Comparison of ENCODE assay signal across 22 mouse cellular contexts in the genomic region with DNA sequence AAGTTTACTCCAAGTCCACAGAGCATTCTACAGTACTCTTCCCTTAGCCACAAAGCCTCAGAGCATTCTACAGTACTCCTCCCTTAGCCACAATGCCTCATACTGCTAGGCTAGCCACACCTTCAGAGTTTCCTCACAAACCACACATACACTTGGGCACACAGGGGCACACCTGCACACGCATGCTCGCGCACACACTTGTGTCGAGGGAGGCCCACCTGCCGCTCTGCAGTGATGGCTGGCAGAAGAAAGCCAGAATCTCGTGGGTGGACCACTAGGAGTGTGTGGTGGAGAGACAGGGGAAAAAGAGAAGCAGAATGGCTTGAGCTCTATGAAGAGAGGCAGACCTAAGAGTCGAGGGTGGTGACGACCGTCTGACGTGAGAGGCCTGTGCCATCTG.
DNase-seq lines count a peak whose midpoint lies in the region; ATAC-seq and TF ChIP-seq lines count a peak whose summit lies in the region.
"Had no signal": no experiment of that assay in that cellular context is flagged by ENCODE, and none has a peak within 500 bp of the region (broad histone marks: within the 10 kb centered on the region; RNA-seq: fewer than 3 reads in every experiment).

No protein-coding gene starts in this region.

- TF ChIP-seq POLR2A in thymus, adult 2 months (IDR thresholded peaks at IDR 0.05; ENCODE audit: control insufficient read depth, extremely low read depth, insufficient read depth, low read length, poor library complexity): no peak

- H3K27me3 ChIP-seq in midbrain, embryonic 13.5 days: peaks cover 39% of the 10 kb centered on the region
- H3K27me3 ChIP-seq in midbrain, embryonic 16.5 days (ENCODE audit: control insufficient read depth, insufficient read depth, low read depth, low read length): no peaks in the 10 kb centered on the region; the same call in 1 of the 2 replicates
- H3K27me3 ChIP-seq in limb, embryonic 10.5 days (ENCODE audit: low read depth, poor library complexity, severe bottlenecking): no peaks in the 10 kb centered on the region
- no peaks in the 10 kb centered on the region for H3K27me3 ChIP-seq in thymus, adult 2 months (ENCODE audit: control insufficient read depth, insufficient read depth, low read length)
- H3K27me3 ChIP-seq: heart, embryonic 12.5 days; hindbrain, embryonic 13.5 days; limb, embryonic 12.5 days; liver, embryonic 12.5 days had no signal

- no peak overlapping the region for H3K4me2 ChIP-seq in midbrain, embryonic 13.5 days (replicated peaks)
- no peak overlapping the region for H3K4me2 ChIP-seq in midbrain, embryonic 16.5 days (ENCODE audit: low read length)
- H3K4me2 ChIP-seq: forebrain, embryonic 13.5 days; heart, embryonic 12.5 days; hindbrain, embryonic 13.5 days; limb, embryonic 12.5 days; liver, embryonic 12.5 days had no signal

- no peaks in the 10 kb centered on the region for H3K9me3 ChIP-seq in midbrain, embryonic 13.5 days
- no peaks in the 10 kb centered on the region for H3K9me3 ChIP-seq in midbrain, embryonic 16.5 days (replicated peaks; ENCODE audit: control insufficient read depth, low read length, poor library complexity, severe bottlenecking)
- no peaks in the 10 kb centered on the region for H3K9me3 ChIP-seq in limb, embryonic 10.5 days (replicated peaks)
- H3K9me3 ChIP-seq: forebrain, embryonic 13.5 days; G1E; heart, embryonic 12.5 days; hindbrain, embryonic 13.5 days; limb, embryonic 12.5 days; liver, embryonic 12.5 days had no signal

- H3K27ac ChIP-seq in midbrain, embryonic 13.5 days: no peak overlapping the region
- H3K27ac ChIP-seq in midbrain, embryonic 16.5 days (ENCODE audit: low read length): no peak overlapping the region
- no peak overlapping the region for H3K27ac ChIP-seq in limb, embryonic 10.5 days
- H3K27ac ChIP-seq in thymus, adult 2 months (ENCODE audit: control insufficient read depth, insufficient read depth, low read length): peak overlapping the region; percentile 8; the same call in 1 of the 2 replicates
- H3K27ac ChIP-seq: forebrain, embryonic 13.5 days; hindbrain, embryonic 13.5 days; left cerebral cortex, adult 2 months; limb, embryonic 12.5 days; liver, embryonic 12.5 days had no signal

- peak; percentile 23 for DNase-seq in limb, embryonic 10.5 days (ENCODE audit: low spot score)
- DNase-seq in thymus, adult 2 months: peak; percentile 35
- DNase-seq in spleen, postnatal 10 days (ENCODE audit: low spot score in 2 of 2): no peak
- no peak for DNase-seq in layer of hippocampus, adult 18-20 months (ENCODE audit: low spot score in 2 of 2)
- DNase-seq: adrenal gland, postnatal 14 days; cerebellum, adult 11-12 months; cerebellum, postnatal 14 days; embryo, embryonic 11 days; kidney, postnatal 14 days; lung, adult 2 months; right cerebral cortex, postnatal 25 days had no signal

- H3K9ac ChIP-seq in midbrain, embryonic 13.5 days (replicated peaks): no peak overlapping the region
- no peak overlapping the region for H3K9ac ChIP-seq in midbrain, embryonic 16.5 days (ENCODE audit: low read depth, low read length)
- H3K9ac ChIP-seq: forebrain, embryonic 13.5 days; heart, embryonic 12.5 days; hindbrain, embryonic 13.5 days; limb, embryonic 12.5 days; liver, embryonic 12.5 days had no signal

- 98% methylated on average over 10 of the region's 10 CpGs for WGBS in midbrain, embryonic 13.5 days
- WGBS in midbrain, embryonic 16.5 days: 96% methylated on average over 10 of the region's 10 CpGs
- 92% methylated on average over 10 of the region's 10 CpGs for WGBS in limb, embryonic 10.5 days
- 21% methylated on average over 10 of the region's 10 CpGs for whole genome bisulfite sequencing in thymus, adult 2 months

- H3K4me3 ChIP-seq in midbrain, embryonic 13.5 days (replicated peaks): no peak overlapping the region
- no peak overlapping the region for H3K4me3 ChIP-seq in midbrain, embryonic 16.5 days (ENCODE audit: low read depth, low read length)
- H3K4me3 ChIP-seq in limb, embryonic 10.5 days: no peak overlapping the region
- H3K4me3 ChIP-seq in thymus, adult 2 months (ENCODE audit: control insufficient read depth, insufficient read depth, low read length): no peak overlapping the region
- H3K4me3 ChIP-seq: forebrain, embryonic 13.5 days; heart, embryonic 12.5 days; hindbrain, embryonic 13.5 days; left cerebral cortex, adult 2 months; limb, embryonic 12.5 days; liver, embryonic 12.5 days had no signal

- no peaks in the 10 kb centered on the region for H3K36me3 ChIP-seq in midbrain, embryonic 13.5 days
- no peaks in the 10 kb centered on the region for H3K36me3 ChIP-seq in midbrain, embryonic 16.5 days (ENCODE audit: control insufficient read depth, insufficient read depth, low read length)
- no peaks in the 10 kb centered on the region for H3K36me3 ChIP-seq in limb, embryonic 10.5 days
- no peaks in the 10 kb centered on the region for H3K36me3 ChIP-seq in thymus, adult 2 months (ENCODE audit: control insufficient read depth, insufficient read depth, low read length)
- H3K36me3 ChIP-seq: G1E; heart, embryonic 12.5 days; hindbrain, embryonic 13.5 days; limb, embryonic 12.5 days; liver, embryonic 12.5 days had no signal

- 0 out of 2 replicates have a peak, but pooled peaks have one; percentile 13 for ATAC-seq in midbrain, embryonic 13.5 days
- ATAC-seq in midbrain, embryonic 16.5 days: no peak; the same call in 1 of the 2 replicates
- ATAC-seq in erythroid progenitor cell, adult 5-6 weeks (replicated peaks; ENCODE audit: low FRiP score, poor library complexity, severe bottlenecking): no peak
- ATAC-seq: forebrain, embryonic 13.5 days; intestine, embryonic 16.5 days; liver, embryonic 12.5 days had no signal

- TF ChIP-seq CTCF in thymus, adult 2 months (IDR thresholded peaks at IDR 0.05; ENCODE audit: borderline replicate concordance, control insufficient read depth, extremely low read depth, insufficient read depth, low read length, poor library complexity): 0 out of 2 replicates have a peak, but pooled peaks have one; percentile 37

- peaks cover 11% of the 10 kb centered on the region for H3K4me1 ChIP-seq in midbrain, embryonic 13.5 days (replicated peaks)
- H3K4me1 ChIP-seq in midbrain, embryonic 16.5 days (ENCODE audit: control insufficient read depth, insufficient read depth, low read length): no peaks in the 10 kb centered on the region; the same call in 1 of the 2 replicates
- H3K4me1 ChIP-seq in limb, embryonic 10.5 days: peaks cover 17% of the 10 kb centered on the region
- peaks cover 14% of the 10 kb centered on the region for H3K4me1 ChIP-seq in thymus, adult 2 months (replicated peaks; ENCODE audit: control insufficient read depth, insufficient read depth, low read length)

Comparison
In these comparisons a context has a peak if more than half of its experiments do, and no peak if none do; other contexts are left out.
1. DNase-seq: peak in limb, embryonic 10.5 days (single experiment) and thymus, adult 2 months (single experiment); none in spleen, postnatal 10 days (0 of 2) and layer of hippocampus, adult 18-20 months (0 of 2).